Comparison of ENCODE assay signal across 9 mouse cellular contexts in genomic region chr13:52879291-52879690, GRCm38 (mm10). TPM values are rescaled to one million over a fixed set of nuclear protein-coding genes. Genes with fewer than 3 reads are reported as not detected.
DNase-seq lines count a peak whose midpoint lies in the region; ATAC-seq and TF ChIP-seq lines count a peak whose summit lies in the region.
"Had no signal": no experiment of that assay in that cellular context is flagged by ENCODE, and none has a peak within 500 bp of the region (broad histone marks: within the 10 kb centered on the region; RNA-seq: fewer than 3 reads in every experiment).

No protein-coding gene starts in this region.

- H3K9ac ChIP-seq in forebrain, embryonic 16.5 days (replicated peaks; ENCODE audit: low read depth, low read length) = no peak overlapping the region
- 0 out of 2 replicates have a peak overlapping the region, but pooled peaks have one; percentile 1 for H3K9ac ChIP-seq in intestine, embryonic 16.5 days (ENCODE audit: low read depth, low read length)
- no peak overlapping the region for H3K9ac ChIP-seq in intestine, postnatal 0 days (ENCODE audit: low read depth, low read length)
- peak overlapping the region; percentile 24 for H3K9ac ChIP-seq in stomach, embryonic 16.5 days (ENCODE audit: low read length)

- TF ChIP-seq CTCF in intestine, postnatal 0 days (IDR thresholded peaks at IDR 0.05; ENCODE audit: low read depth) = no peak

- H3K36me3 ChIP-seq in forebrain, embryonic 10.5 days (replicated peaks) = no peaks in the 10 kb centered on the region
- H3K36me3 ChIP-seq in forebrain, embryonic 16.5 days (ENCODE audit: control insufficient read depth, insufficient read depth) = no peaks in the 10 kb centered on the region
- H3K36me3 ChIP-seq in intestine, embryonic 16.5 days (ENCODE audit: control insufficient read depth, insufficient read depth, low read length) = no peaks in the 10 kb centered on the region; the same call in 1 of the 2 replicates
- no peaks in the 10 kb centered on the region for H3K36me3 ChIP-seq in intestine, postnatal 0 days (ENCODE audit: control insufficient read depth, insufficient read depth)
- H3K36me3 ChIP-seq in stomach, embryonic 16.5 days (ENCODE audit: control insufficient read depth, insufficient read depth, low read length) = no peaks in the 10 kb centered on the region

- no peaks in the 10 kb centered on the region for H3K9me3 ChIP-seq in forebrain, embryonic 10.5 days
- no peaks in the 10 kb centered on the region for H3K9me3 ChIP-seq in forebrain, embryonic 16.5 days (ENCODE audit: control insufficient read depth, low read length)
- no peaks in the 10 kb centered on the region for H3K9me3 ChIP-seq in intestine, embryonic 16.5 days (ENCODE audit: control insufficient read depth, low read length)
- H3K9me3 ChIP-seq in intestine, postnatal 0 days (ENCODE audit: control insufficient read depth) = no peaks in the 10 kb centered on the region
- no peaks in the 10 kb centered on the region for H3K9me3 ChIP-seq in stomach, embryonic 16.5 days (replicated peaks; ENCODE audit: control insufficient read depth, low read length)

- WGBS in forebrain, embryonic 10.5 days = 80% methylated on average over 9 of the region's 9 CpGs
- 67% methylated on average over 9 of the region's 9 CpGs for WGBS in forebrain, embryonic 16.5 days
- WGBS in intestine, embryonic 16.5 days = 78% methylated on average over 9 of the region's 9 CpGs
- WGBS in intestine, postnatal 0 days = 76% methylated on average over 9 of the region's 9 CpGs
- WGBS in stomach, embryonic 16.5 days = 69% methylated on average over 9 of the region's 9 CpGs

- H3K4me2 ChIP-seq in forebrain, embryonic 16.5 days (ENCODE audit: low read length) = no peak overlapping the region
- H3K4me2 ChIP-seq in intestine, embryonic 16.5 days (ENCODE audit: low read depth, low read length) = no peak overlapping the region
- H3K4me2 ChIP-seq in intestine, postnatal 0 days (replicated peaks; ENCODE audit: low read depth) = no peak overlapping the region
- H3K4me2 ChIP-seq in stomach, embryonic 16.5 days (ENCODE audit: low read depth, low read length) = no peak overlapping the region

- H3K27ac ChIP-seq in forebrain, embryonic 10.5 days = peak overlapping the region; percentile 44
- H3K27ac ChIP-seq in forebrain, embryonic 16.5 days (ENCODE audit: low read length) = no peak overlapping the region; the same call in 1 of the 2 replicates
- no peak overlapping the region for H3K27ac ChIP-seq in intestine, embryonic 16.5 days (ENCODE audit: low read length)
- H3K27ac ChIP-seq in intestine, postnatal 0 days (ENCODE audit: low read depth, low read length) = no peak overlapping the region
- H3K27ac ChIP-seq in stomach, embryonic 16.5 days (ENCODE audit: low read length) = peak overlapping the region; percentile 81; the same call in 1 of the 2 replicates

- ATAC-seq in forebrain, embryonic 16.5 days = no peak
- ATAC-seq in intestine, embryonic 16.5 days = no peak
- ATAC-seq in intestine, postnatal 0 days = no peak
- ATAC-seq in stomach, embryonic 16.5 days (ENCODE audit: insufficient read depth, low FRiP score) = peak; percentile 52; the same call in 1 of the 2 replicates

- no peak for DNase-seq in forebrain, embryonic 10.5 days (ENCODE audit: extremely low spot score, low spot score)
- peak; percentile 76 for DNase-seq in right cerebral cortex, adult 18-20 months
- DNase-seq in right cerebral cortex, postnatal 10 days (ENCODE audit: low spot score in 2 of 2) = no peak
- DNase-seq in adrenal gland, postnatal 10 days = no peak
- DNase-seq: kidney, adult 18-20 months had no signal

- H3K27me3 ChIP-seq in forebrain, embryonic 10.5 days (ENCODE audit: poor library complexity, severe bottlenecking) = no peaks in the 10 kb centered on the region
- no peaks in the 10 kb centered on the region for H3K27me3 ChIP-seq in forebrain, embryonic 16.5 days (replicated peaks; ENCODE audit: control insufficient read depth, insufficient read depth, low read length)
- H3K27me3 ChIP-seq in intestine, embryonic 16.5 days (replicated peaks; ENCODE audit: control insufficient read depth, insufficient read depth, low read length) = no peaks in the 10 kb centered on the region
- H3K27me3 ChIP-seq in intestine, postnatal 0 days (replicated peaks; ENCODE audit: control insufficient read depth, insufficient read depth, low read length) = no peaks in the 10 kb centered on the region
- no peaks in the 10 kb centered on the region for H3K27me3 ChIP-seq in stomach, embryonic 16.5 days (ENCODE audit: control insufficient read depth, insufficient read depth, low read length)

- H3K4me1 ChIP-seq in forebrain, embryonic 10.5 days = peaks cover 25% of the 10 kb centered on the region
- peaks cover 22% of the 10 kb centered on the region for H3K4me1 ChIP-seq in forebrain, embryonic 16.5 days (replicated peaks; ENCODE audit: control insufficient read depth, insufficient read depth, low read length)
- H3K4me1 ChIP-seq in intestine, embryonic 16.5 days (ENCODE audit: control insufficient read depth, insufficient read depth, low read length) = no peaks in the 10 kb centered on the region
- no peaks in the 10 kb centered on the region for H3K4me1 ChIP-seq in intestine, postnatal 0 days (replicated peaks; ENCODE audit: control insufficient read depth, insufficient read depth, low read length)
- H3K4me1 ChIP-seq in stomach, embryonic 16.5 days (ENCODE audit: control insufficient read depth, insufficient read depth, low read length) = peaks cover 10% of the 10 kb centered on the region

- no peak overlapping the region for H3K4me3 ChIP-seq in forebrain, embryonic 10.5 days
- no peak overlapping the region for H3K4me3 ChIP-seq in forebrain, embryonic 16.5 days (replicated peaks; ENCODE audit: low read length)
- H3K4me3 ChIP-seq in intestine, embryonic 16.5 days (ENCODE audit: low read length) = no peak overlapping the region
- no peak overlapping the region for H3K4me3 ChIP-seq in intestine, postnatal 0 days (ENCODE audit: low read depth, low read length)
- no peak overlapping the region for H3K4me3 ChIP-seq in stomach, embryonic 16.5 days (replicated peaks; ENCODE audit: low read length)

RNA-seq across cellular contexts. Expression of gene Auh, which starts 50.2 kb away (rescaled TPM):
- polyA plus RNA-seq in forebrain, embryonic 10.5 days (2016; fragmentation: Nextera tagmentation; extraction: Ambion mirVana) = 26.8 and 31.0 TPM in 2 replicates
- 60.9 and 63.5 TPM in 2 replicates for polyA plus RNA-seq in forebrain, embryonic 16.5 days (2015; fragmentation: Nextera tagmentation; extraction: Ambion mirVana)
- polyA plus RNA-seq in intestine, embryonic 16.5 days (2015; fragmentation: Nextera tagmentation; extraction: Ambion mirVana) = 45.1 and 49.6 TPM in 2 replicates
- polyA plus RNA-seq in intestine, postnatal 0 days (2015; fragmentation: Nextera tagmentation; extraction: Ambion mirVana) = 45.0 and 46.4 TPM in 2 replicates
- 43.8 and 46.9 TPM in 2 replicates for polyA plus RNA-seq in stomach, embryonic 16.5 days (2015; fragmentation: Nextera tagmentation; extraction: Ambion mirVana)
- 100 to 1,000 TPM; 113 to 127 TPM for total RNA-seq in adrenal gland, postnatal 10 days (2021)

Comparison
In these comparisons a context has a peak if more than half of its experiments do, and no peak if none do; other contexts are left out.
1. H3K27ac ChIP-seq: peak in forebrain, embryonic 10.5 days (single experiment) and stomach, embryonic 16.5 days (single experiment); none in forebrain, embryonic 16.5 days (single experiment), intestine, embryonic 16.5 days (single experiment) and intestine, postnatal 0 days (single experiment).
2. H3K9ac ChIP-seq: peak in intestine, embryonic 16.5 days (single experiment) and stomach, embryonic 16.5 days (single experiment); none in forebrain, embryonic 16.5 days (single experiment) and intestine, postnatal 0 days (single experiment).